Mouse (Mus musculus) limb, embryonic 12.5 days (tissue): Measurements from ENCODE around the gene Slc24a2. TPM values are rescaled to one million over a fixed set of nuclear protein-coding genes. Genes with fewer than 3 reads are reported as not detected.

Source experiments
- ATAC-seq: fragments of 200-750 bp; cut with Nextera tagmentation; 2 replicates; pipeline ENCODE4 v1.8.0; 2017; ENCODE audit warnings: low read depth, moderate TSS enrichment; ENCODE audit not compliant: insufficient number of reproducible peaks, insufficient read depth, low FRiP score, low TSS enrichment
- H3K27ac ChIP-seq: fragments of 300-500 bp; sonication (generic); 2 replicates; pipeline ENCODE4 v1.5.1; 2016; ENCODE audit warnings: mild to moderate bottlenecking, moderate library complexity
- H3K27me3 ChIP-seq: fragments of 300-500 bp; sonication (generic); 2 replicates; pipeline ENCODE4 v1.6.1; 2016; ENCODE audit warnings: mild to moderate bottlenecking, moderate library complexity
- H3K36me3 ChIP-seq: fragments of 300-500 bp; sonication (generic); 2 replicates; pipeline ENCODE4 v1.6.1; 2016; ENCODE audit warnings: mild to moderate bottlenecking, moderate library complexity
- H3K4me1 ChIP-seq: fragments of 300-500 bp; sonication (generic); replicated peaks from 2 replicates; pipeline ENCODE4 v1.6.1; 2016
- H3K4me2 ChIP-seq: fragments of 300-500 bp; sonication (generic); 2 replicates; pipeline ENCODE4 v1.6.1; 2016; ENCODE audit warnings: mild to moderate bottlenecking, moderate library complexity
- H3K4me3 ChIP-seq: fragments of 300-500 bp; sonication (generic); replicated peaks from 2 replicates; pipeline ENCODE4 v1.5.1; 2016; ENCODE audit warnings: mild to moderate bottlenecking
- H3K9ac ChIP-seq: fragments of 300-500 bp; sonication (generic); replicated peaks from 2 replicates; pipeline ENCODE4 v1.6.1; 2016; ENCODE audit warnings: mild to moderate bottlenecking, moderate library complexity
- H3K9me3 ChIP-seq: fragments of 300-500 bp; sonication (generic); 2 replicates; pipeline ENCODE4 v1.6.1; 2016; ENCODE audit warnings: mild to moderate bottlenecking, moderate library complexity
- WGBS: fragments of 180-500 bp; shearing (Covaris S2); methylation state at CpG from one replicate; pipeline ENCODE4 v1.1.7; 2016; 5-methylcytosine and 5-hydroxymethylcytosine counted together
- polyA plus RNA-seq: library from polyadenylated mRNA; unstranded; fragments of >200 nt; fragmentation: Nextera tagmentation; extraction: Ambion mirVana; gene quantifications from 2 replicates; pipeline ENCODE4 v1.2.1, GENCODE M21; 2016

Slc24a2 gene
- polyA plus RNA-seq, 1 experiment from 2014 or later: 0.15 TPM

DNA sequence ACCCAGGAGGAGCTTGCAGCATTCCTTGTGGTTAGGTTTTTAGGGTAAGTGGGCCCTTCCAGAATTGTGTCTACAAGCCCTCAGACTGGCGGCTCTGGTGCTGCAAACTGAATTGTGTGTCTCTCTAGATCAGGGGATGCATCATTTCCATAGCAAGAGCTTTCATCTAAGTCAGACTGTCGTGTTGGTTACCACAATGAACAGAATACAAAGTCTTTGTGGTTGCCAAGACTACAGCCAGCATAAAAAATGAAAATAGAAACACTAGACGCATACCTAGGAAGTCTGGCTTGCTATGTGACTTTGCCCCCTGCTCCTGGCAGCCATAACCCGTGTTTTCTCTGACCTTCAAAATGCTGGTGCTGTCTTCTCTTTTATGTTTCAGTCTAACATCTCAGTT, 114.6 kb downstream of the Slc24a2 start:
- H3K4me1 ChIP-seq: no peaks in the 10 kb centered on the region
- no peaks in the 10 kb centered on the region for H3K27me3 ChIP-seq
- H3K4me2 ChIP-seq: no peak overlapping the region
- ATAC-seq: no peak
- H3K4me3 ChIP-seq: no peak overlapping the region
- WGBS: 73% methylated on average over 4 of the region's 4 CpGs
- no peaks in the 10 kb centered on the region for H3K9me3 ChIP-seq
- H3K27ac ChIP-seq: no peak overlapping the region
- no peak overlapping the region for H3K9ac ChIP-seq
- H3K36me3 ChIP-seq: no peaks in the 10 kb centered on the region

- WGBS: 83% methylated on average over 8 of the region's 8 CpGs
- H3K4me2 ChIP-seq: no peak overlapping the region
- H3K4me3 ChIP-seq: no peak overlapping the region
- H3K27me3 ChIP-seq: no peaks in the 10 kb centered on the region
- H3K9ac ChIP-seq: no peak overlapping the region
- H3K36me3 ChIP-seq: no peaks in the 10 kb centered on the region
- no peaks in the 10 kb centered on the region for H3K9me3 ChIP-seq
- no peaks in the 10 kb centered on the region for H3K4me1 ChIP-seq
- H3K27ac ChIP-seq: no peak overlapping the region
- no peak for ATAC-seq
Measured at GRCm38 (mm10) chr4:87109331-87110059, 120.8 kb downstream of the Slc24a2 start.

DNA sequence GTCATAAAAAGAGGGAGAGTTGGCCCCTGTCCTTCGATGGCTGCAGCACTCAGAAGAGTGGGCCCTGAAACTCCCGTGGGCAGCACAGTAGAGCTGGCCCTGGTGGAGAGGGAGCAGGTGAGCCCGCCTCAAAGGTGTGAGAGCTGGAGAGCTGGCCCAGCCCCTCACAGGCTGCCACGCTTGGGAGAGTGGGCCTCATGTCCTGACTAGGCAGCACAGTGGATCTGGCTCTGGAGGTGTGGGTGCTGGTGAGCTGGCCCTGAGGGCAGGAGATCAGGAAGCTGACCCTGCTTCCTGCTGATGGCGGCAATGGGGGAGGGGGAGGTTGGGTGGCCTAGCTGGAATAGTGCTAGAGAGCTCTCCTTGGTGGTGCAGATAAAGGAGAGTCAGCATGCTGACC, 129.3 kb downstream of the Slc24a2 start:
- Histone ChIP-seq H3K9ac (no peak overlapping the region), H3K27ac (no peak overlapping the region), H3K36me3 (no peaks in the 10 kb centered on the region), H3K9me3 (no peaks in the 10 kb centered on the region), H3K27me3 (no peaks in the 10 kb centered on the region), H3K4me2 (no peak overlapping the region), H3K4me3 (no peak overlapping the region), H3K4me1 (0 out of 2 replicates have a peak, but pooled peaks cover 2% of the 10 kb centered on the region)
- ATAC-seq: peak; percentile 26; the same call in 1 of the 2 replicates
- WGBS: 75% methylated on average over 5 of the region's 5 CpGs

DNA sequence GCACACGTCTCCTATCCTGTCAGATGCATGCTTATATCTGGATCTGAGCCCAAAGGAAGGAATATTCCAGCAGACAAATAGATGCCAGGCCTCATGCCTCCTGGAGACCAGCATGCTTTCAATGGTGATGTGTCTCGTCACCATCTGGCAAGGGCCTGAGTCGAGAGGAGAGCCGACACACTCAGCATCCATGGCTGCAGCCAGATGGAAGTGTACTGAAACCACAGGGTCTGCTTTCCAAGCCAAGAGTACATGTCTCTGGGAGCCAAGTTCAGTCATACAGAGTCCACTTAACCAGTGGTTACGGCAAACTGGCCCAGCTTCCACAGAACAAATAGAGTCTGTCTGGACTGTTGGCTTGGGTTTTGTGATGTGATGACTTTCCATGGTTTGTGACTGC, 134.1 kb downstream of the Slc24a2 start:
- Histone ChIP-seq H3K27ac (no peak overlapping the region), H3K4me3 (no peak overlapping the region), H3K36me3 (no peaks in the 10 kb centered on the region), H3K9me3 (no peaks in the 10 kb centered on the region), H3K4me1 (0 out of 2 replicates have a peak, but pooled peaks cover 2% of the 10 kb centered on the region), H3K4me2 (no peak overlapping the region), H3K27me3 (no peaks in the 10 kb centered on the region), H3K9ac (no peak overlapping the region)
- ATAC-seq: no peak
- 87% methylated on average over 5 of the region's 5 CpGs for WGBS

DNA sequence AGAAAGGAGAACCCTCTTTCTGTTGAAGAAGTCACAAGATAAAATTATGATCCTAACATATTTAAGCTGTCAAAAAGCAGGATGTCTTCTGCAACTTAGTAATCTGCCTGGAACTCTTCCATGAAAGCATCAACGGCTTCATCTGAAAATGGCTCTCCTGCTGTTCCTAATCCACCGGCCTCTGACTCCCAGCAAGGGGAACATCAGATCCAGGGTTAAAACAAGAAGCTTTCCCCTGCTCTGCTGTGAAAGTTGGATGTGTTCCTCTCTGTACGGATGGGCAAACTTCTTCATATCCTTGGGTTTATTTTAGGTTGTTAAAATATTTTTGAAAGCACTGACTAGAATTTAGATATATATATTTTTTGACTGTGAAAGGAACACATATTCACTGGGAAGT, 136.7 kb downstream of the Slc24a2 start:
- Histone ChIP-seq H3K9ac (no peak overlapping the region), H3K4me1 (no peaks in the 10 kb centered on the region), H3K27me3 (no peaks in the 10 kb centered on the region), H3K9me3 (no peaks in the 10 kb centered on the region), H3K4me2 (no peak overlapping the region), H3K36me3 (no peaks in the 10 kb centered on the region), H3K27ac (no peak overlapping the region), H3K4me3 (no peak overlapping the region)
- no peak for ATAC-seq
- 93% methylated on average over 3 of the region's 3 CpGs for WGBS

GRCm38 (mm10) chr4:87090841-87091240, 139.4 kb downstream of the Slc24a2 start:
- H3K9ac ChIP-seq: no peak overlapping the region
- no peak overlapping the region for H3K4me2 ChIP-seq
- no peak overlapping the region for H3K4me3 ChIP-seq
- H3K27ac ChIP-seq: no peak overlapping the region
- no peaks in the 10 kb centered on the region for H3K9me3 ChIP-seq
- no peaks in the 10 kb centered on the region for H3K36me3 ChIP-seq
- H3K27me3 ChIP-seq: no peaks in the 10 kb centered on the region
- no peak for ATAC-seq
- 0 out of 2 replicates have a peak, but pooled peaks cover 6% of the 10 kb centered on the region for H3K4me1 ChIP-seq

GRCm38 (mm10) chr4:87088713-87089112, 141.6 kb downstream of the Slc24a2 start:
- H3K27ac ChIP-seq: no peak overlapping the region
- no peak for ATAC-seq
- H3K4me2 ChIP-seq: no peak overlapping the region
- WGBS: 81% methylated on average over 6 of the region's 6 CpGs
- H3K9ac ChIP-seq: no peak overlapping the region
- H3K4me1 ChIP-seq: 0 out of 2 replicates have a peak, but pooled peaks cover 6% of the 10 kb centered on the region
- H3K36me3 ChIP-seq: no peaks in the 10 kb centered on the region
- H3K27me3 ChIP-seq: peaks cover 4% of the 10 kb centered on the region; the same call in 1 of the 2 replicates
- no peak overlapping the region for H3K4me3 ChIP-seq
- no peaks in the 10 kb centered on the region for H3K9me3 ChIP-seq

- no peak for ATAC-seq
- Histone ChIP-seq H3K9ac (no peak overlapping the region), H3K27me3 (peaks cover 4% of the 10 kb centered on the region; the same call in 1 of the 2 replicates), H3K27ac (no peak overlapping the region), H3K9me3 (no peaks in the 10 kb centered on the region), H3K4me2 (no peak overlapping the region), H3K36me3 (no peaks in the 10 kb centered on the region), H3K4me3 (no peak overlapping the region), H3K4me1 (0 out of 2 replicates have a peak, but pooled peaks cover 6% of the 10 kb centered on the region)
- 69% methylated on average over 5 of the region's 5 CpGs for WGBS
Measured at GRCm38 (mm10) chr4:87087597-87087996, 142.7 kb downstream of the Slc24a2 start.

DNA sequence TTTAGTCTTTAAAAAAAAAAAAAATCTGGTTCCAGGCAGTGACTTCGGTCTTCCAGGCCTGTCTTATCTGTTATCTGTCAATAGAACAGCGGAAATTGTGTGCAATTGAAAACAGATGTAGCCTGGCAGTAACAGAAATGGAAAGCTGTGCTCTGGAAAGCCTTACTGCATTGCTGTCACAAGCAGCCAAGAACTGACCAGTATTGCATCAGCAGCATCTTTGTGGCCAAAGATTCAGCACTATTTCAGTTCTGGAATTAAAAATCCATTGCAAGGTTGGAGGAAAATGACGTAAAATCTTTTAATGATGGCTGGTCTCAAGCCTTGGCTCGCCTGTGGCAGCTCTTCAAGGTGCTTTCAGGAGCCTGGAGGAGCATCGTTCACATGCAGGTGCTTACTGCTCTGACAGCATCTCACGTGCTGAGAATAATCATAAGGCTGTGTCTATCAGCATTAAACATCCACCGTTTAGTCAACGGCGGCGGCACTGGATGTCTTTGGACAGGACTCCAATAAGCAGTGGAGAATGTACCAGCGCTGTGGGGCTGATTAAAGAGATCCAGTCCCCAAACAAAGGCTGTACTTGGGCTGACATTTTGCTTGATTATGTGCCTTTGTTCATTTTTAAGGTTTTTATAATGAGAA, 143.2 kb downstream of the Slc24a2 start:
- Histone ChIP-seq H3K4me2 (no peak overlapping the region; the same call in 1 of the 2 replicates), H3K27me3 (peaks cover 4% of the 10 kb centered on the region; the same call in 1 of the 2 replicates), H3K27ac (no peak overlapping the region), H3K9me3 (no peaks in the 10 kb centered on the region), H3K4me1 (0 out of 2 replicates have a peak, but pooled peaks cover 6% of the 10 kb centered on the region), H3K36me3 (no peaks in the 10 kb centered on the region), H3K9ac (no peak overlapping the region), H3K4me3 (no peak overlapping the region)
- WGBS: 30% methylated on average over 11 of the region's 11 CpGs
- no peak for ATAC-seq

GRCm38 (mm10) chr4:87081321-87081720, 149.0 kb downstream of the Slc24a2 start:
- ATAC-seq: no peak
- 83% methylated on average over 6 of the region's 6 CpGs for WGBS
- no peak overlapping the region for H3K9ac ChIP-seq

GRCm38 (mm10) chr4:87079305-87079704, 151.0 kb downstream of the Slc24a2 start:
- 76% methylated on average over 4 of the region's 4 CpGs for WGBS
- Histone ChIP-seq H3K27ac (no peak overlapping the region), H3K4me3 (no peak overlapping the region)

More at GRCm38 (mm10) chr4:87081321-87081720, 149.0 kb downstream of the Slc24a2 start:
- Histone ChIP-seq H3K36me3 (no peaks in the 10 kb centered on the region), H3K27me3 (peaks cover 9% of the 10 kb centered on the region), H3K27ac (no peak overlapping the region), H3K4me1 (no peaks in the 10 kb centered on the region), H3K4me3 (no peak overlapping the region), H3K4me2 (no peak overlapping the region), H3K9me3 (no peaks in the 10 kb centered on the region)

More at GRCm38 (mm10) chr4:87079305-87079704, 151.0 kb downstream of the Slc24a2 start:
- no peaks in the 10 kb centered on the region for H3K4me1 ChIP-seq
- H3K9ac ChIP-seq: no peak overlapping the region
- H3K4me2 ChIP-seq: no peak overlapping the region
- H3K27me3 ChIP-seq: peaks cover 5% of the 10 kb centered on the region; the same call in 1 of the 2 replicates
- no peak for ATAC-seq
- H3K36me3 ChIP-seq: no peaks in the 10 kb centered on the region
- no peaks in the 10 kb centered on the region for H3K9me3 ChIP-seq
